Mouse (Mus musculus): ENCODE results near the gene Arhgef5.

- TF ChIP-seq GATA1 (IDR thresholded peaks at IDR 0.05; ENCODE audit: borderline replicate concordance, low read length), result no peak
- TF ChIP-seq FLI1 (IDR thresholded peaks at IDR 0.05; ENCODE audit: low read length), result no peak
Measured at GRCm38 (mm10) chr6:43266356-43266755, 974 bp downstream of the Arhgef5 start.
